ENCODE assay signal across 10 mouse cellular contexts in the genomic region with DNA sequence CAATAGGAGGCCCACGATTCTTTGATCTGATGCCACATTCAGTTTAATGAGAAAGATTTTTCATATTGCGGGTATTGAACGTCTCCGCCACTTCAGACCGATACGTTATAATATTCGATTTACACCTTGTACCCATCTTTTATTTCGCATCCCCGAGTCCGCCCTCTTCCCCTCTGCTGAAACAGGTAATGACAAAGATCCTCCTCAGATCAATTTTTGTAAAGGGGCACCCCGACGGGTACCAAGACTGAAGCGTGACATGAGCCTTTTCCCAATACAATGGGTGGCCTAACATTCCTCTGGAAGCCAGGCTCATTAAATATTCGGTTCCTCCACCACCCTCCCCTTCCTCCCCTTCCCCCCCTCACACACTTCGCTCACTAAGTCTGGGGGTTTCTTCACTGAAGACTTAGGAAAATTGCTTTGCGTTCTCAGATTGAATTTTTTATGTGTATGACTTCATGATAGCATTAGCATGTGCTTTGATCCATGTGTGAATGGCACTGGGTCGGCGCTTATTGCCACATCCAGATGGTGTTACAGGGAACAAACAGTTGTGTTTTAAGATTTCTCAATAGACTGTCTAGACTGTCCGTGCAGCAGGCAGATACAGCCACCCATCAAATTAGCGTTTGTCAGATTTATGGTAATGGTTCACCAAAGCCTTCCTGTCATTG.
A peak's percentile ranks its signal among the peaks of the same experiment; 100 is the strongest.
DNase-seq lines count a peak whose midpoint lies in the region; ATAC-seq lines count a peak whose summit lies in the region.
"Had no signal": no experiment of that assay in that cellular context is flagged by ENCODE, and none has a peak within 500 bp of the region (broad histone marks: within the 10 kb centered on the region; RNA-seq: fewer than 3 reads in every experiment).

No protein-coding gene starts in this region.

- H3K9ac ChIP-seq in heart, embryonic 12.5 days, result no peak overlapping the region
- no peak overlapping the region for H3K9ac ChIP-seq in hindbrain, embryonic 12.5 days
- H3K9ac ChIP-seq in midbrain, embryonic 11.5 days (ENCODE audit: low read length), result no peak overlapping the region

- WGBS in heart, embryonic 12.5 days, result 54% methylated on average over 20 of the region's 20 CpGs
- WGBS in hindbrain, embryonic 12.5 days, result 24% methylated on average over 20 of the region's 20 CpGs
- WGBS in midbrain, embryonic 11.5 days, result 19% methylated on average over 20 of the region's 20 CpGs

- intact Hi-C loops in heart, postnatal 14 days (cut with DNase I), result loop anchor here (5.0 to 10.0 kb wide), 3 partner anchors 198 to 875 kb away; no protein-coding TSS in a partner anchor

- H3K4me3 ChIP-seq in heart, embryonic 12.5 days, result no peak overlapping the region
- no peak overlapping the region for H3K4me3 ChIP-seq in hindbrain, embryonic 12.5 days
- peak overlapping the region; percentile 14; the same call in 1 of the 2 replicates for H3K4me3 ChIP-seq in midbrain, embryonic 11.5 days (ENCODE audit: low read depth, low read length)

- H3K9me3 ChIP-seq in heart, embryonic 12.5 days (replicated peaks), result no peaks in the 10 kb centered on the region
- no peaks in the 10 kb centered on the region for H3K9me3 ChIP-seq in hindbrain, embryonic 12.5 days (replicated peaks)
- no peaks in the 10 kb centered on the region for H3K9me3 ChIP-seq in midbrain, embryonic 11.5 days (ENCODE audit: control insufficient read depth, low read length)

- H3K27ac ChIP-seq in heart, embryonic 12.5 days (ENCODE audit: poor library complexity, severe bottlenecking), result no peak overlapping the region
- no peak overlapping the region for H3K27ac ChIP-seq in hindbrain, embryonic 12.5 days
- H3K27ac ChIP-seq in midbrain, embryonic 11.5 days (ENCODE audit: low read depth, low read length), result peak overlapping the region; percentile 61; the same call in 1 of the 2 replicates

- H3K4me2 ChIP-seq in heart, embryonic 12.5 days, result peak overlapping the region; percentile 13
- peak overlapping the region; percentile 41 for H3K4me2 ChIP-seq in hindbrain, embryonic 12.5 days (replicated peaks)
- peak overlapping the region; percentile 43 for H3K4me2 ChIP-seq in midbrain, embryonic 11.5 days

- DNase-seq in heart, postnatal 14 days, result no peak
- peak; percentile 62 for DNase-seq in embryo, embryonic 11 days
- DNase-seq in midbrain, embryonic 11.5 days (ENCODE audit: low spot score, missing footprints), result peak; percentile 95
- DNase-seq in frontal cortex, postnatal 25 days (ENCODE audit: low spot score in 2 of 2), result no peak
- DNase-seq in layer of hippocampus, adult 8-10 months (ENCODE audit: low spot score in 2 of 2), result no peak
- DNase-seq: gastrocnemius, postnatal 36 days; right cerebral cortex, postnatal 25 days had no signal

- peaks cover 19% of the 10 kb centered on the region for H3K4me1 ChIP-seq in heart, embryonic 12.5 days (replicated peaks)
- peaks cover 30% of the 10 kb centered on the region for H3K4me1 ChIP-seq in hindbrain, embryonic 12.5 days
- H3K4me1 ChIP-seq in midbrain, embryonic 11.5 days (ENCODE audit: control insufficient read depth, insufficient read depth, low read length), result peaks cover 36% of the 10 kb centered on the region

- H3K36me3 ChIP-seq in heart, embryonic 12.5 days, result no peaks in the 10 kb centered on the region
- no peaks in the 10 kb centered on the region for H3K36me3 ChIP-seq in hindbrain, embryonic 12.5 days
- no peaks in the 10 kb centered on the region for H3K36me3 ChIP-seq in midbrain, embryonic 11.5 days (ENCODE audit: control insufficient read depth, insufficient read depth, low read length)

- no peaks in the 10 kb centered on the region for H3K27me3 ChIP-seq in heart, embryonic 12.5 days (replicated peaks)
- no peaks in the 10 kb centered on the region for H3K27me3 ChIP-seq in hindbrain, embryonic 12.5 days
- H3K27me3 ChIP-seq in midbrain, embryonic 11.5 days (ENCODE audit: control insufficient read depth, insufficient read depth, low read length), result no peaks in the 10 kb centered on the region

- ATAC-seq in heart, embryonic 12.5 days (ENCODE audit: insufficient number of reproducible peaks, low FRiP score), result no peak
- peak; percentile 76 for ATAC-seq in hindbrain, embryonic 12.5 days (ENCODE audit: low FRiP score)
- peak; percentile 87 for ATAC-seq in midbrain, embryonic 11.5 days (ENCODE audit: low FRiP score)
- no peak for ATAC-seq in activated CD4-positive, CD25-positive, alpha-beta regulatory T cell, adult 4 months

Comparison
In these comparisons a context has a peak if more than half of its experiments do, and no peak if none do; other contexts are left out.
1. ATAC-seq: peak in hindbrain, embryonic 12.5 days (single experiment) and midbrain, embryonic 11.5 days (single experiment); none in heart, embryonic 12.5 days (single experiment) and activated CD4-positive, CD25-positive, alpha-beta regulatory T cell, adult 4 months (single experiment).
2. DNase-seq: peak in embryo, embryonic 11 days (single experiment) and midbrain, embryonic 11.5 days (single experiment); none in heart, postnatal 14 days (0 of 2), frontal cortex, postnatal 25 days (0 of 2) and layer of hippocampus, adult 8-10 months (0 of 2).
3. Peak in every context shown above with its lines, with median percentiles within 50 percentile points of each other: H3K4me2 ChIP-seq.